Mouse (Mus musculus) liver, embryonic 13.5 days (tissue): Measurements from ENCODE around the gene Prr23a1. TPM values are rescaled to one million over a fixed set of nuclear protein-coding genes. Genes with fewer than 3 reads are reported as not detected.
"Not testable (repeated sequence)": the region's sequence is repeated elsewhere in the genome, so short reads cannot be mapped to it uniquely, and the experiment has no call there.

Experiments used
- ATAC-seq: fragments of 200-750 bp; cut with Nextera tagmentation; 2 replicates; pipeline ENCODE4 v1.8.0; 2017; ENCODE audit warnings: low read depth, mild to moderate bottlenecking, moderate number of reproducible peaks, moderate library complexity
- DNase-seq: peaks from one replicate; pipeline ENCODE4 v3.0.0; 2022
- H3K27ac ChIP-seq: fragments of 300-500 bp; sonication (generic); 2 replicates; pipeline ENCODE4 v1.5.1; 2015; ENCODE audit warnings: moderate library complexity, mild to moderate bottlenecking, inconsistent platforms
- H3K27me3 ChIP-seq: fragments of 300-500 bp; sonication (generic); 2 replicates; pipeline ENCODE4 v1.6.1; 2015; ENCODE audit warnings: mild to moderate bottlenecking, inconsistent platforms
- H3K36me3 ChIP-seq: fragments of 300-500 bp; sonication (generic); 2 replicates; pipeline ENCODE4 v1.6.1; 2015; ENCODE audit warnings: mild to moderate bottlenecking, inconsistent platforms
- H3K4me1 ChIP-seq: fragments of 300-500 bp; sonication (generic); replicated peaks from 2 replicates; pipeline ENCODE4 v1.6.1; 2015; ENCODE audit warnings: inconsistent platforms
- H3K4me2 ChIP-seq: fragments of 300-500 bp; sonication (generic); 2 replicates; pipeline ENCODE4 v1.6.1; 2015; ENCODE audit warnings: inconsistent platforms, mild to moderate bottlenecking, moderate library complexity
- H3K4me3 ChIP-seq: fragments of 300-500 bp; sonication (generic); replicated peaks from 2 replicates; pipeline ENCODE4 v1.5.1; 2015; ENCODE audit warnings: mild to moderate bottlenecking, inconsistent platforms
- H3K9ac ChIP-seq: fragments of 300-500 bp; sonication (generic); 2 replicates; pipeline ENCODE4 v1.6.1; 2015; ENCODE audit warnings: mild to moderate bottlenecking, inconsistent platforms
- H3K9me3 ChIP-seq: fragments of 300-500 bp; sonication (generic); replicated peaks from 2 replicates; pipeline ENCODE4 v1.6.1; 2016; ENCODE audit warnings: inconsistent platforms
- WGBS: fragments of 180-500 bp; shearing (Covaris S2); methylation state at CpG from one replicate; pipeline ENCODE4 v1.1.7; 2015; ENCODE audit not compliant: insufficient replicate concordance; 5-methylcytosine and 5-hydroxymethylcytosine counted together
- polyA plus RNA-seq: library from polyadenylated mRNA; unstranded; fragments of >200 nt; fragmentation: Nextera tagmentation; extraction: Ambion mirVana; gene quantifications from 2 replicates; pipeline ENCODE4 v1.2.1, GENCODE M21; 2015

Prr23a1 gene
- polyA plus RNA-seq, result not detected in 2 replicates

DNA sequence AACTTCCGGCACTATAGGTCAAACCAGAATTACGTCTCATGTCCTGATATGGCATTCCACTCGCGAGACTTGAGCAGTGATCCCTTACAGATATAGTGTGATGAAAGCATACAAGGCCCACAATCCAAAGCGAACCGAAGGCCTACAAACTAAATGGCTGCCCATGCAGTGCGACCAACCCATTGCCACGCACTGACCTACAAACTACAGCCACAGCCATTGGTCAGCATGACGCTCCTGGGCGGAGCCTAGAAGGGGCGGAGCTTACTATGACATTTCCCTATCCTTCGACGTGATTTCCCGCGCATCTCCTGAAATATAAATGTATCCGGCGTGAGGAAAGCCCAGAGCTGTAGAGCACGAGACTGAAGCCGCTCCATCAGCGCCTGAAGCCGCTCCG, at the start of gene Prr23a1:
Prr23a1 (plus strand) TSS at position 387 of the 400 bp plus-strand sequence.
- no peaks in the 10 kb centered on the region for H3K36me3 ChIP-seq
- no peak within 1 kb of the TSS for H3K4me2 ChIP-seq
- no peak within 1 kb of the TSS for H3K27ac ChIP-seq
- no peak within 1 kb of the TSS for H3K9ac ChIP-seq
- no peaks in the 10 kb centered on the region for H3K4me1 ChIP-seq
- peaks cover 6% of the 10 kb centered on the region; the same call in 1 of the 2 replicates for H3K27me3 ChIP-seq
- peaks cover 4% of the 10 kb centered on the region; the same call in 1 of the 2 replicates for H3K9me3 ChIP-seq
- 47% methylated on average over 22 of the region's 22 CpGs for WGBS
- H3K4me3 ChIP-seq, result no peak within 1 kb of the TSS
- ATAC-seq (no peak), DNase-seq (no peak)

DNA sequence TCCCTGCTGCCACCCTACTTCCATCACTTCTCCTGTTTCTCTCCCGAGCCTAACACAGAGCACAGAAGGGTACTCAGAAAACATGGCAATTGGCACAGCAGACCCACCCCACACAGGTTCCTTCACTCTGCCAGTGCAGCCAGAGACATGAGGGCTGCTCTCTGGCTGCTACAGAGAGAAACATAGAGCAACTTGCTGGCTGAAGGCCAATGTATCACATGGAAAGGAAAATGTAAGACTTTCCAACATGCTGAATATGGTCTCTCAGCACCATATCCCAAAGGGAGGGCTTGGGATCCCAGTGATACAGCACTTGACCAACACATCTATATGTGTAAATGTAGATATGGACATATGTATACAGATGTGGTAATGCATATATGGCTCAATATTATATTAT, 43.3 kb upstream of the Prr23a1 start:
- H3K4me3 ChIP-seq, result no peak overlapping the region
- H3K36me3 ChIP-seq, result no peaks in the 10 kb centered on the region
- 27% methylated on average over 1 of the region's 1 CpGs for whole genome bisulfite sequencing
- DNase-seq, result no peak
- H3K4me2 ChIP-seq, result no peak overlapping the region
- no peaks in the 10 kb centered on the region for H3K9me3 ChIP-seq
- no peak overlapping the region for H3K27ac ChIP-seq
- H3K4me1 ChIP-seq, result no peaks in the 10 kb centered on the region
- no peaks in the 10 kb centered on the region for H3K27me3 ChIP-seq
- no peak for ATAC-seq
- no peak overlapping the region for H3K9ac ChIP-seq

DNA sequence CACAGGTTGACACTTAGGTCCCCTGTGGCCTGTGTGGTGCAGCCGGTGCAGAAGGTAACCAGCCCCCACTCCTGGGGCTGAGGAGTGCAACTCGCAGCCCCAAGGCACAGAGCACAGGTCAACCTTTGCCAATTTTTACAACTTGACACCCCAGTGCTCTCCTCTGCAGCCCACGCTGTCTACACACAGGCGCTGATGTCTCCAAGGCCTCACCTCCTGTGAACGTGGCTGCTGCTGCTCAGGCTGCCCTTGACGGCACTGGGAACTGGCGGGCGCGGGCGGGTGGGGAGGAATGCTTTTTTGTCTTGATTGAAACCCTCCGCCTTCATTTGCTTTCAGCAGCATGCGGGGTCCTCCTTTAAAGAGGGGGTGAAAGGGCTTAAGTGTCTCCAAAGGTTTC, 38.3 kb upstream of the Prr23a1 start:
- no peak overlapping the region for H3K4me2 ChIP-seq
- no peak overlapping the region for H3K27ac ChIP-seq
- no peak overlapping the region for H3K9ac ChIP-seq
- H3K9me3 ChIP-seq, result no peaks in the 10 kb centered on the region
- H3K4me1 ChIP-seq, result no peaks in the 10 kb centered on the region
- no peaks in the 10 kb centered on the region for H3K36me3 ChIP-seq
- H3K27me3 ChIP-seq, result no peaks in the 10 kb centered on the region
- H3K4me3 ChIP-seq, result no peak overlapping the region
- DNase-seq, result no peak
- WGBS, result 61% methylated on average over 12 of the region's 12 CpGs
- ATAC-seq, result no peak

DNA sequence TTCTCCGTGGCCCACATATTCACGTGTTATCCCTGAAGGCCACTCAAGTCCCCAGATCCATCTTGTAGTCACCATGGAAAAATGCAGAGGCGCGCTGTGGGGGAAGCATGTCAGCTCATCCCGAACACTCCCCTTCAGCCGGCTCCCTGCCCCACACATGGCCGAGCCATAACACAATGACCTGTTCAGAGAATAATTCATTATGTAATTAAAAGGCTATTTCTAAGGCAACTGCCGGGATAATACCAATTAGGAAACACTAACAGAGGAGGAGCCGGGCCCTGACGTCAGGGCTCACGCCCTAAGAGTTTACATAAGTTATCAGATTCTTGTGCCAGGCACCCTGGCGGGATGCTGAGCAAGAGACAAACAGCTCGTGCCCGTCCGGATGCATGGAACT, 36.8 kb upstream of the Prr23a1 start:
- DNase-seq, result no peak
- no peak overlapping the region for H3K4me2 ChIP-seq
- no peaks in the 10 kb centered on the region for H3K36me3 ChIP-seq
- 71% methylated on average over 15 of the region's 15 CpGs for WGBS
- H3K9ac ChIP-seq, result no peak overlapping the region
- H3K27me3 ChIP-seq, result no peaks in the 10 kb centered on the region
- no peak overlapping the region for H3K27ac ChIP-seq
- ATAC-seq, result no peak
- H3K9me3 ChIP-seq, result no peaks in the 10 kb centered on the region
- H3K4me3 ChIP-seq, result no peak overlapping the region
- H3K4me1 ChIP-seq, result no peaks in the 10 kb centered on the region

DNA sequence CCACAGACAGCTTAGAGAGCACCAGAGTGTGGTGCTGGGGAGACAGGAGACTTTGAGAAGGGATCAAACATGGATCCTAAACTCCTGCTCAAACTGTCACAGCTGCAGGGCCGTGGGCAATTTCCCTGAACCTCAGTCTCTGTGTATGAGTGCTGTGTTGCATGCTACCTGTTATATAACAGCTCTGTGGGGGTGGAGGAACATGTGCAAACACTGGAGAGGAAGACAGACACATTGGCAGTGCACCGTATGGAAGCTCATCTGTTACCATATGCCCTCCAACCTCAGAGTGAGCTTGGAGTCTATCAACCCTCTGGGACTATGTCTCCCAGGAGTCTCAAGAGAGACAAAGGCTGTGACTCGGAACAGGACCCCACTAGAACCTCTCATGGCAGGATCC, 36.4 kb upstream of the Prr23a1 start:
- Histone ChIP-seq H3K27me3 (no peaks in the 10 kb centered on the region), H3K4me1 (no peaks in the 10 kb centered on the region), H3K9ac (no peak overlapping the region), H3K4me3 (no peak overlapping the region), H3K36me3 (no peaks in the 10 kb centered on the region), H3K4me2 (no peak overlapping the region), H3K27ac (no peak overlapping the region), H3K9me3 (no peaks in the 10 kb centered on the region)
- ATAC-seq (no peak), DNase-seq (no peak)
- 60% methylated on average over 3 of the region's 3 CpGs for WGBS

DNA sequence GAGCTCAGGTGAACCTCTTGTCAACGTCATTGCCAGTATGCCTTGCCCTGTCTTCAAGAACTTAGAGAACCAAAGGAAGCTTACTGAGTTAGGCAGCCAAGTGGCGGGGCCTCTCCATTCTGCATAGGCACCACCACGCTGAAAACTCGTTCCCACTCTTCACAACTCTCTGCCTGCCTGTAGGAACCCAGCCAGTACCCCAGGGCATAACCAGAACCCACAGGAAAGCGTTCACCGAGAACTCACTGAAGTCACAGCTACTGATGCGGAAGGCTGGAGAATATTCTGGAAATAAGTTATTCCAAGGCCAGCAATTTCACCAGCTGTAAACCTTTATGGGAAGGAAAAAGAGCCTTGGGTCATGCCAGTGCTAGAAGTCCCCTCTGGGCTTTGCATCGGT, 34.7 kb upstream of the Prr23a1 start:
- Histone ChIP-seq H3K4me2 (no peak overlapping the region), H3K36me3 (no peaks in the 10 kb centered on the region), H3K4me1 (no peaks in the 10 kb centered on the region), H3K9me3 (no peaks in the 10 kb centered on the region), H3K27me3 (no peaks in the 10 kb centered on the region), H3K27ac (no peak overlapping the region), H3K9ac (no peak overlapping the region), H3K4me3 (no peak overlapping the region)
- 63% methylated on average over 8 of the region's 8 CpGs for WGBS
- ATAC-seq (no peak), DNase-seq (no peak)

DNA sequence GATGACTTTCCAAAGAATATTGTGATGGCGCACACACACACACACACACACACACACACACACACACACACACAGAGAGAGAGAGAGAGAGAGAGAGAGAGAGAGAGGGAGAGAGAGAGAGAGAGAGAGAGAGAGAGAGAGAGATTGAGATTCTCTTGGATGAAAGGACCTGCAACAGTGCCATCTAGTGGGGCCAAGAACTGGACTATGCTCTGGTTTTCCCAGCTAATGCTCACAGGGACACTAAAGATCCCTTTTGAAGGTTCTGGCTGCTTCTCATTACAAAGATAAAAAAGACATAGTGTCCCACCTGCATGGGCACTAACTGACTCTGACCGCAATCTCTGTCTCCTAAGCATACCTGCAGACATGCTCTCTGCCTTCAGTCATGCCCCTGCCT, 32.8 kb upstream of the Prr23a1 start:
- H3K4me1 ChIP-seq, H3K9ac ChIP-seq, ATAC-seq, H3K4me2 ChIP-seq, H3K4me3 ChIP-seq, H3K36me3 ChIP-seq, DNase-seq, H3K9me3 ChIP-seq, H3K27me3 ChIP-seq, H3K27ac ChIP-seq: not testable (repeated sequence)
- WGBS, result 51% methylated on average over 2 of the region's 2 CpGs

DNA sequence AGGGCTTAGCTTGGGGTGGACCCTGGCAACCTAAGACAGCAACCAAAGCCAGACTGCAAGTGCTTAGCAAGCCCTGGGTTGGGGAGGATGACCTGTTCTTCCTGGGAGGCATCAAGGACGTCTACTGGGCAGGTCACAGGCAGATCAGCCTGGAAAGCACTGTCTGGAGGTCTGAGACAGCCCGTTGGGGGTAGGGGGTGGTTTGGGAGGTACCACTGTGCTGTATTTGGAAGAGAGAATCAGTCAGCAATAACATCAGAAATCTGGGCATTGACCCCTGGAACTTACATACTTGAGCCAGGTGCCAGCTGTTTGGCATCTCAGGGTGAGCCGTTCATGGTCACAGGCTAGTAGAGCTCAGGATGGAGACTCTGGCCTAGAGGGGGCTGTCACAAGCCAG, 26.2 kb upstream of the Prr23a1 start:
- no peak overlapping the region for H3K4me3 ChIP-seq
- ATAC-seq, result no peak
- H3K9me3 ChIP-seq, result no peaks in the 10 kb centered on the region
- no peak overlapping the region for H3K27ac ChIP-seq
- no peak overlapping the region for H3K9ac ChIP-seq
- H3K4me2 ChIP-seq, result no peak overlapping the region
- no peaks in the 10 kb centered on the region for H3K4me1 ChIP-seq
- 47% methylated on average over 3 of the region's 3 CpGs for WGBS
- H3K36me3 ChIP-seq, result no peaks in the 10 kb centered on the region
- no peak for DNase-seq
- H3K27me3 ChIP-seq, result no peaks in the 10 kb centered on the region

DNA sequence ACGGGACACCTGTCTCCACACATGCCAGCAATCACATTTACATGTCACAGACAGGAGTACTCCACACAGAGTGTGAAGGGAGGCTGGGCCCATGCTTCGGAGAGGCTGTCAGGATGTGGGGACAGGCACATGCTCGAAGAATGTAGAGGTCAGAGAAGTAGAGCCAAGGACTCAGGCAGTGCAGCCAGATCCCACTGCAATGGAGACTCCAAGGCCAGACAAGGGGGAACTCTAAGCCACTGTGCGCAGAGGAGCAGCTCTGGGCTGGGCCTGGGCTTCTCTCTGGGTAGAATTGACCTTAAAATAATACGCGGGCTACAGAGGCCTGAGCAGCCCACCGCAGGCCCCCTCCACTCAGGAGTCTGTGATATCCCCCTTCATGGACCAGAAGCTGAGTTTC, 24.7 kb upstream of the Prr23a1 start:
- no peak overlapping the region for H3K27ac ChIP-seq
- no peaks in the 10 kb centered on the region for H3K27me3 ChIP-seq
- no peak overlapping the region for H3K9ac ChIP-seq
- no peak for DNase-seq
- no peaks in the 10 kb centered on the region for H3K4me1 ChIP-seq
- no peak for ATAC-seq
- H3K9me3 ChIP-seq, result no peaks in the 10 kb centered on the region
- no peak overlapping the region for H3K4me2 ChIP-seq
- no peak overlapping the region for H3K4me3 ChIP-seq
- WGBS, result 71% methylated on average over 7 of the region's 7 CpGs
- H3K36me3 ChIP-seq, result no peaks in the 10 kb centered on the region

DNA sequence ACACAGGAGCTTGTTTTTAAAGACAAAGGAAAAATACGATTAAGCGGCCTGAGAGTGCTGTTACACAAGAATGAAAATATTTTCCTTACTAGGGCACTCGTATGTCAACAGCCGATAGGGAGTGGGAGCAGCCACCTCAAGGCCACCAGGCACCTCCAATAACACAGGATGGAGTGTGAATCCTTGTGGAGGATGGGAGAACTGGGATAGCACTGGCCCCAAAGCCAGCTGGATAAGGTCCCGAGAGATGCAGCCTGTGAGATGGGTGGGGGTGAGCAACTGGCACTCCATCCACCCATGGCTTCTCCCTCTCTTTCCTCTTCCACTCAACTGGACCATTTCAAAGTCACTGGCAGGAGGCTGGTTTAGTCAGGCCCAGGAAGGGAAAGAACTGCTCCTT, 23.3 kb upstream of the Prr23a1 start:
- Histone ChIP-seq H3K9ac (no peak overlapping the region), H3K27me3 (no peaks in the 10 kb centered on the region), H3K4me3 (no peak overlapping the region), H3K4me2 (no peak overlapping the region), H3K36me3 (no peaks in the 10 kb centered on the region), H3K27ac (no peak overlapping the region), H3K9me3 (no peaks in the 10 kb centered on the region), H3K4me1 (no peaks in the 10 kb centered on the region)
- no peak for ATAC-seq
- 56% methylated on average over 5 of the region's 5 CpGs for WGBS
- no peak for DNase-seq

DNA sequence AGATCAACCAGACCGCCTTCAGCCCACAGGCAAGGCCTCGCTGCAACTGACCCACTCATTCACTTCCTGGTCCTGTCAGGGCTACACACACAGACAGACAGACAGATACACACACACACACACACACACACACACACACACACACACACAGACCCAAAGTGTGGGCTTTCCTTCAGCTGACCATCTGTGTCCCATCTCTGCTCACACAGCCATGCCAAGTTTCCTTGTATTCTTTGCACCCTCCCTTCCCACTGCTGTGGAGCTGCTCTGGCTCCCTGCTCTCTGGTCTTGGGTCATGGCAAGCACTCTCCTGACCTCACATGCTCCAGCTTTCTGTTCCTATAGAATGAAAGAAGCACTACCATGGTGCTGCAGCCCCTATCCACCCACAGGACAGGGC, 22.8 kb upstream of the Prr23a1 start:
- no peak overlapping the region for H3K4me2 ChIP-seq
- no peaks in the 10 kb centered on the region for H3K36me3 ChIP-seq
- no peak overlapping the region for H3K4me3 ChIP-seq
- DNase-seq, result no peak
- no peak for ATAC-seq
- WGBS, result 59% methylated on average over 2 of the region's 2 CpGs
- no peak overlapping the region for H3K9ac ChIP-seq
- H3K9me3 ChIP-seq, result no peaks in the 10 kb centered on the region
- no peaks in the 10 kb centered on the region for H3K27me3 ChIP-seq
- no peaks in the 10 kb centered on the region for H3K4me1 ChIP-seq
- H3K27ac ChIP-seq, result no peak overlapping the region

DNA sequence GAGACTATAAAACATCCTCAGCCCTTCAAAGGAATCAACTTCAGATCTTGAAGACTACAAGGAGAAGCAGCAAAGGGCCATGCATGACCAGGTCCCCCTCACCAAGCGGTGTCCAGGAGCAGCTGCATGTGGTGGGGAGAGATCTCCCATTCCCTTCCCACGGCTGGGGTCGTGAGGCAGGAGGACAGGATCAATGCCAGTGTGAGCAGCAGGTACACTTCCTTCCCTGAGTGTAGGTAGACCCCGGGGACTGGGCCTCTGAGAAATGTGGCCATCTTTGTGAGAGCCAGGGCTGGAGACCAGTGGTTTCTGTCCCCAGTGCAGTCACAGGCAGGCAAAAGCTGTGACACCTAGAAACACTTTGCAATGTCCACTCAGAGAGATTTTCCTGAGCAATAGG, 21.8 kb upstream of the Prr23a1 start:
- no peak overlapping the region for H3K27ac ChIP-seq
- H3K4me2 ChIP-seq, result no peak overlapping the region
- H3K4me3 ChIP-seq, result no peak overlapping the region
- H3K27me3 ChIP-seq, result no peaks in the 10 kb centered on the region
- H3K36me3 ChIP-seq, result no peaks in the 10 kb centered on the region
- H3K4me1 ChIP-seq, result no peaks in the 10 kb centered on the region
- WGBS, result 60% methylated on average over 4 of the region's 4 CpGs
- H3K9me3 ChIP-seq, result no peaks in the 10 kb centered on the region
- no peak overlapping the region for H3K9ac ChIP-seq
- no peak for ATAC-seq
- DNase-seq, result no peak

DNA sequence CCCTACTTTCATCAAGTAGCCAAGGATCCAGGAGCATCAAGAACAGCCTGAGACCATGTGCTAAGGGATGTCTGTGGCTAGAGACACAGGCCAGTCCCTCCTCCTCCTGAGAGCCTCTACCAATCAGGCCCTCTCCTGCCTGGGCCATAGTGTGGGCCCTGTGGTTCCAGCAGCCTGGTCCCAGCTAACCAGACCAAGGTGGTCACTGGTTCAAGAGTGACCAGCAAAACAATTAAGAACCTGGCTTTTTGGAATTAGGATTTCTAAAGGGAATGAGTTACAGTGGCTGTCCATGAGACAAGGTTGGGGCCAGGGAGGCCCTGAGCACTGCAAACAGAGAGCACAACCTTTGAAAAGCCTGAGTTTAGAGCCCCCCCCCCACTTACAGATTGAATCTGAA, 21.2 kb upstream of the Prr23a1 start:
- Histone ChIP-seq H3K36me3 (no peaks in the 10 kb centered on the region), H3K4me1 (no peaks in the 10 kb centered on the region), H3K27me3 (no peaks in the 10 kb centered on the region), H3K27ac (no peak overlapping the region), H3K4me3 (no peak overlapping the region), H3K9ac (no peak overlapping the region), H3K9me3 (no peaks in the 10 kb centered on the region), H3K4me2 (no peak overlapping the region)
- ATAC-seq, result no peak
- DNase-seq, result no peak
